Mouse (Mus musculus): ENCODE data around the gene Rundc3a.

DNA sequence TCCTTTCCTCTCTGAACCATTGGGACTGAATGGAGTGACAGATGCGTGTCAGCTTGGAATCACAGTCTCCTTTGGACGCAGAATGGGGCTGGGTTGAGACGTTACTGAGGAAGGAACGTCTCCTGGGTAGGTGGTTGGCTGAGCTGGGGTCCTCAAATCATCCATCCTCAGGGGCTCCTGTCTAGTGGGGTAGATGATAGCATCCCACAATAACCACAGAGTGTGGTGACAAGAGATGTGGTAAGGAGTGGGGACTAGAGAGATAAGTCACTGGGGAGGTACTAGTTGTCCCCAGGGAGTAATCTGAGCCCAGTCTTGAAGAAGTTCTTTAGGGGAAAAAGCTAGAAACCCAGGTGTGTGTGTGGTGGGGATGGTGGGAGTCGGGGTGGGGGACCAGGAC lies 24.9 kb upstream of the Rundc3a start:
- TF ChIP-seq CTCF (IDR thresholded peaks at IDR 0.05; ENCODE audit: control insufficient read depth, insufficient read depth, insufficient replicate concordance, low read depth, low read length) (no peak), POLR2A (IDR thresholded peaks at IDR 0.05; ENCODE audit: control insufficient read depth, low read depth, low read length) (no peak)
